Mouse (Mus musculus) embryo, embryonic 10 days (tissue): ENCODE data around the gene Gm266.

Source experiments
- DNase-seq: peaks from one replicate; pipeline ENCODE4 v3.0.0-alpha.2; 2015; ENCODE audit warnings: low spot score

Gm266 gene

GRCm38 (mm10) chr12:111454543-111455280 lies 30.9 kb downstream of the Gm266 start:
- no peak for DNase-seq

GRCm38 (mm10) chr12:111454021-111454420 lies 31.6 kb downstream of the Gm266 start:
- no peak for DNase-seq

- DNase-seq, result no peak
Measured at GRCm38 (mm10) chr12:111451561-111451960, 34.1 kb downstream of the Gm266 start.

DNA sequence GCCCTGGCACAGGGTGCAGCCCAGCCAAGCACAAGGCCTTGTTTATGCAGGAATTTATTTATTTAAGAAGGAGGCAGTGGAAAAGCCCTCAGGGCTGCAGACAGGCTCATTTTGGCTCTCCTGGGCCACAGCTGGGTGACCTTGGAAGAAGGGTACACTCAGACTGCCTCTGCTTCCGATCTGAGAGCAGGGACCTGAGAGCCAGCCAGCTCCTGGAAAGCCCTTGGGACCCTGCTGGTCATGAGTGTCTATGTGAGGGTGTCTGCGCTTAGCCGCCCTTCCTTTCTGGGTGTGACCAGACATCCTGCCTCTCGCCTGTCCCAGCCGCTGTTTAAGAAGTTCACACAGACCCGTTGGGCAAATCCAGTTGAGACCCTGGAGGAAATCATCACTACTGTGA lies 35.3 kb downstream of the Gm266 start:
- DNase-seq, result no peak

GRCm38 (mm10) chr12:111448931-111449705 lies 36.5 kb downstream of the Gm266 start:
- DNase-seq, result no peak

GRCm38 (mm10) chr12:111447898-111448760 lies 37.5 kb downstream of the Gm266 start:
- no peak for DNase-seq

DNA sequence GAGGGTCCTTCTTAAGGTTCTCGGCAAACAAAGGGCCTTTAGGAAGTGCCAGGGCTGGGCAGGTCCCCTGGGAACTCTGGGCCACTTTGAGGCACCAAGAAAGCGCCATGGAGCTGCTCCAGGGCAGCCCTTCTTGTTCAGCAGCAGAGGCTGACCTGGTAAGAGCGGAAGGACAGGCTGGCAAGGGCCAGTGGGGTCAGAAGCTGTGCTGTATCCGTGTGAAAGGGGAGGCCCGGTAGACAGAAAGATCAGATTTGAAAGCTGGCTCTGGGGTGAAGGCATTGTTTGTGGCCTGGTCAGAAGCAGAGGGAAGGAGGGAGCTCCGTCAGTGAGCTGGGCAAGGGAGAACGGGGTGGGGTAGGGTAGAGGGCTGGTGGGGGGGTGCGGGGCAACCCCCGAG lies 38.3 kb downstream of the Gm266 start:
- DNase-seq, result no peak

- no peak for DNase-seq
Measured at GRCm38 (mm10) chr12:111446745-111447144, 38.9 kb downstream of the Gm266 start.

- no peak for DNase-seq
Measured at GRCm38 (mm10) chr12:111445890-111446613, 39.6 kb downstream of the Gm266 start.

DNA sequence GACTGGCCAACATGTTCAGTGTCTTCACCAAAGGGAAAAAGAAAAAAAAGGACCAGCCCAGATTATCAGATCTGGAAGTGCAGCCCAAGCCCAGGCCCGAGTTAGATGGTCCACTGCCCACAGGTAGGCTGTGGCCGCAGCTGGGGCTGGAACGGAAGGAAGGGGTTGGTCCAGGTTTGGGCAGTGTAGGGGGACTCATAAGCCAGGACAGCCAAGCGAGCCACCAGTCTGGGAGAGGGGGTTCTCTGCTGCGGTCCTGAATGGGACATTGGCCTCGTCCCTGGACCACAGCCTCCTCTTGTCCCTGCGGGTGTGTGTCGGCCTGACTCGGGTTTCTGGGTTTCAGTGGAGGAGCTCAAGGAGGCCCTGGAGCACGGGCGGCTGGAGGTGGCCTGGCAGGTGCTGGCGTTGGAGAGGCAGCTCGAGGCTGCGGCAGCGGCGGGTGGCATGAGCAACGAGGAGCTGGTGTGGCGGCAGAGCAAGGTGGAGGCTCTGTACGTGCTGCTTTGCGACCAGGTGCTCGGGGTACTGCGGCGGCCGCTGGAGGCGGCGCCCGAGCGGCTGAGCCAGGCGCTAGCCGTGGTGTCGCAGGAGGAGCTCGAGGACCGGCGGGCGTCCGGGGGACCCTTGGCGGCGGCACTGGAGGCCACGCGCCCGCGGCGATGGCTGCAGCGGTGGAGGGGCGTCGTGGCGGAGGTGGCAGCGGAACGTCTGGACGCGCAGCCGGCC lies 40.3 kb downstream of the Gm266 start:
- DNase-seq, result no peak

GRCm38 (mm10) chr12:111443921-111444831 lies 41.4 kb downstream of the Gm266 start:
- DNase-seq, result no peak

DNA sequence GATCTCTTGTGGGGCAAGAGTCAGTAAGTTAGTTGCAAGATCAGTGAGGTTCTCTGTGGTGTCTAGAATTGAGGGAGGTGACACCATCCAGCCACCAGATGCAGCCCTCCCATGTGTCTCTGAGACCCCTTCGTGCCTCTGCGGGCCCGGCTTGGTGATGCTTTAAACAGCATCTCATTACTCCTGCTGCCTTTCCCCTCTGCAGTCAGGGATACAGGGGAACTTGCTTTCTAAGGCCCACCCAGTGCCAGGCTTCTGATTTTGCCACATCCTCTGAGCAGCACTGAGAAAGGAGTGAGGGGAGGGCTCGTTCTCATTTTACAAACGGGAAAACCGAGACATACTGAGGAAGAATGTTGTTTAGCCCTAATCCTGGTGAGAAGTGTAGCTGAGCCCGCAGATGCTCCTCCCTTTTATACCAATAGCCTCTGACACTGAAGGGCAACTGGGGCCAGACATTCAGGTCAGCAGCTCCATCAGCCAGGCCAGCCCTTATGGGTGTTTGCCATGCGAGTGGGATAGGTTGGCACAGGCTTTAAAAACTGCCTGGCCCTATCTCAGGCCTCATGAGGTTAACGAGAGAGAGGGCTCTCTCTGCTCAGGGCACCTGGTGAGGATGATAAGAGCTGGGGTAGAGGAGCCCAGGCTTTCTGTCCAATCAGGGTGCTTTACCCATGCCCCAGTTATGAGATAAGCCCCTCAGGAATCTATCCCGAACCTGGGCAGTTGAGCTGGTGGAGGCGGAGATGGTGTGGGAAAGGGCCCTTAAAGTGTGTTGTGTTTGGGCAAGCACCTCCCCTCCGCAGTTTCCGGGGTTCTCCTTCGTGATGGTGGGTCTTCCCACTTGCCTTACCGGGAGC lies 42.4 kb downstream of the Gm266 start:
- no peak for DNase-seq

- peak; percentile 81 for DNase-seq
Measured at GRCm38 (mm10) chr12:111442309-111443010, 43.2 kb downstream of the Gm266 start, which contains the start of gene Tnfaip2. Tnfaip2 (plus strand) TSS chr12:111442469.

DNA sequence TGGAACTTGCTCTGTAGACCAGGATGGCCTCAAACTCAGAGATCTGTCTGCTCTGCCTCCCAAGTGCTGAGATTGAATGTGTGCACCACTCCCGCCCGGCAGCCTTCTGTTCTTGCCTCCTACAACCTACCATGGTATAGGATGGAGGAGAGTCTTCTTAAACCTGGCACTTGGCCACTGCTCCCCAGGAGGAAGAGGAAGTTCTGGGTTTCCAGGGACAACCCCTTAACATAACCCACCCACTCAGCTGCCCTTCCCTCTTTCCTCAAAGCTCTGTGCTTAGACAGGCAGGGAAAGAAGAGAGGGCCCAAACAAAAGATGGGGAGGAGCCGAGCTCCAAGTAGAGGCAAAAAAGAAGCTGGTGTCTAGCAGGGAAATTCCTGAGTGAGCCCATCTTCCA lies 44.1 kb downstream of the Gm266 start:
- no peak for DNase-seq

GRCm38 (mm10) chr12:111440701-111441373 lies 44.8 kb downstream of the Gm266 start:
- no peak for DNase-seq

DNA sequence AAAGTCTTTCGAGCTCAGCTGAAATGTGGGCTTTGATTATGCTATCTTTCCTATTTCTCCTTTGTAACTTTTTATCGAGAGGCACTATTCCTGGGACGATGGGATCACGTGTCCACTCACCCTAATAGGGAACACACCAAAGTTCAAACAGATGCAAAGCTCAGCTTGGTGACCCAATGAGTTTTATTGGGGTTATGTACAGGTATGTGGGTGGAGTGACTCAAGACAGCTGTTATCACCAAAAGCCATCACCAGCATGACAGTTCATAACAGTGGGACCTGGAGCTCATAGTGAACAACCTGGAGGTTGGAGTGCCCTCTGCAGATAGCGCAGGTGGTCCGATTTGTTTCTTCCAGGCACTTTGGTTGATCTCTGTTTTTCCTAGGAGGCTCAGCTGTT lies 46.8 kb downstream of the Gm266 start:
- DNase-seq, result no peak

DNA sequence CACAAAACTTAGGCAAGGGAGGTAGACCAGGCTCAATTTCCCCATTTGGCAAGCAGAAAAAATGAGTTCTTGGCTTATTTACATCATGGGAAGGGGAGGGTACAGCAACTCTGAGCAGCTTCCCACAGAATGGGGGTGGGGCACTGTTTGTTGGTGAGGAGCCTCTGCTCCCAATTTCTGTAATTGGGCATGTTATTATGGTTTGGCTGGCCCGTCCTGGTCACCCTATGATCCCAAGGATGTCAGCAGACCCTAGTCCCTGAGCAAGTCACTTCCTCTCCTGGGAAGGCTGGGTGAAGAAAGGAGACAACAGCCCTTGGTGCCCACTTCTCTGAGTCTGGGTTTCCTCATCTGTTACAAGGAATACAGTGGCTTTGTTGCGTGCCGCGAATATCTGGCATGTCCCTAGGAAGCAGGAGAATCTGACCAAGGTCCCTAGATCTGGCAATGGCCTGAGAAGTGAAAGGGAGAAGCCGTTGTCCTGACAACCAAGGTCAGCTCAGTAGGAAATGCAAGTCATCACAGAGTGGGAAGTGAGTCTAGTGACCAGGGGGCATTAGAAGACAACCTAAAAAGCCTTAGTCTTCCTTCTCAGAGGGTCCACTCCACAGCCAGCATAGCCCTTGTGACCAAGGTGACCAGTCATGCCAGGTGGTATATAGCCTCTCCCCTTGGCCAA lies 48.3 kb downstream of the Gm266 start:
- DNase-seq, result no peak
